Mouse (Mus musculus) common myeloid progenitor, adult 5-6 weeks (primary cell): ENCODE results near the gene Fcho1. TPM values are rescaled to one million over a fixed set of nuclear protein-coding genes. Genes with fewer than 3 reads are reported as not detected.

Source experiments
- ATAC-seq: replicated peaks from 2 replicates; pipeline ENCODE4 v1.8.0; 2016; ENCODE audit warnings: low read depth, mild to moderate bottlenecking, moderate TSS enrichment, inconsistent platforms; ENCODE audit not compliant: poor library complexity, severe bottlenecking
- total RNA-seq: library from RNA; stranded (forward); fragments of 200-1000, 187-1606 nt; gene quantifications from 2 replicates; pipeline ENCODE4 v1.2.3, GENCODE M21; 2017

Gene Fcho1
- total RNA-seq, 1 experiment from 2014 or later, result 91.5 TPM

DNA sequence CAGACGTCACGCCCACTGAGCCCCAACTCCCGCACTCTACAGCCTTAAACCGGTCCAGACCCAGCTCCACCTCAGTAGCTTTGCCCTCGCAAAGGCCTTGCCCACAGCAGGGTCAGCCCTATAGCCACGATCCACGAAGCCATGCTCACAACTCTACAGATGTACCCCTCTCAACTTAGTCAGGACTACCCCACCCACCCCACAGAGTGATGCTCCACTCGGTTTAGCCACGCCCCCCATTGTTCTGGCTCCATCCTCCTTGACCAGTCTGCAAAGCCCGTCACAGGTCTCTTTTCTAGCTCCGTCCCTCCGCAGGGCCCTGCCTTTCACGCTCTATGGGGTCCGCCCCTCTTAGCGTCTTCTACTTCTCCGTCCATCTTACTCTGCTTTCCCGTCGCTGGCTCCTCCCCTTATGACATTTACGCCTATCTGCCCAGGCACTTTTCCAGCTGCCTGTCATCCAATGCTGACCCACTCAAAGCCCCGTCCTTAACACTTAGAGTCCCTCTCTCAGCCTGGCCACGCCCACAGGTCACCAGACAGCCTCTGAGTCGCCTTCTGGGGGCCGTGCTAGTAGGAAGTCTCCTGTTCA, 39.3 kb downstream of the Fcho1 start:
- ATAC-seq, result no peak

DNA sequence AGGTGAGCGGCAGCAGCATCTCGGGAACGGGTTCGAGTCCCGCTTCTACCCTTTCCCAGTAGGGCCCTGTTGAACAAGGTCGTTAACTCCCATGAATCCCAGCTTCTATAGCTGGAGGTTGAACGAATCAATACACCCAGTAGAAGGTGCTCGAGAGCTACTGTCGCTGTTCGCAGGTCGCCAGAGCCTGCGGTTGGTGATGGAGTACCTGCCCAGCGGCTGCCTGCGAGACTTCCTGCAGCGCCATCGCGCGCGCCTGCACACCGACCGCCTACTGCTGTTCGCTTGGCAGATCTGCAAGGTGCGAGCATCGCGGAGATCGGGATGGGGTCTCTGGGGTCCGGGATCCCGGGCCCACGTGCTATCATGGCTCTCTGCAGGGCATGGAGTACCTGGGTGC, 39.9 kb downstream of the Fcho1 start:
- ATAC-seq, result no peak

DNA sequence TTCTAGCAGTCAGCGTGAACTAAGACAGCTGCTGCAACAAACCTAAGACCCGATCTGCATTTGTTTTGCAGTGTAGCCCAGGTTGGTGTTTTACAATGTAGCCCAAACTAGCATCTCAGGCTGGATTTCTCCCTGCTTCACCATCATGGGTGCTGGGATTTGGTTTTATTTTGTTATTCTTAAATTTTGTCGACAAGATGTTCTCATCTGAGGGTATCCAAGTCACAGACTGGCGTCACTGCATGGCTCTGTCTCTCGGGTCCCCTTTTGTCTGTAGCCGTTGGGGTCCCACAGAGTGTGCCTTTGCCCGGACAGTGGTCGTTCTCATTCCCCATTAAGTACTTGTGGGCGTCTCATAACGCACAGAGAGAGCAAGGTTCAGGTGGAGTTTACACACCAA, 40.8 kb downstream of the Fcho1 start:
- ATAC-seq, result no peak

DNA sequence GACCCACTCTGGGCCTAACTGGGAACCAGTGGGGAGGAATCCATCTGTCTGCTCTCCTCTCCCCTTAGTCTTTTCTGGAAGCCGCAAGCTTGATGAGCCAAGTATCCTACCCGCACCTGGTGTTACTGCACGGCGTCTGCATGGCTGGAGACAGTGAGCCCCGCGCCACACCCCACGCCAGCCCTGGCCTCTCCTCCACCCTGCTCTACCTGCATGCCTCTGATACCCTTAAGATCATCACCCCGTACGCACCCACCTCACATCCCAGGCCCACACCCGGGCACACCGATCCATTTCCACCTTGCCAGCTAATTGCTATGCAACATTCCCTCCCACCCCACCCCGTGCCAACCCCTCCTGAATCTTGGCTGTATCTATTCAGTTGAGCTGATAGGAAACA, 42.7 kb downstream of the Fcho1 start:
- ATAC-seq, result no peak

DNA sequence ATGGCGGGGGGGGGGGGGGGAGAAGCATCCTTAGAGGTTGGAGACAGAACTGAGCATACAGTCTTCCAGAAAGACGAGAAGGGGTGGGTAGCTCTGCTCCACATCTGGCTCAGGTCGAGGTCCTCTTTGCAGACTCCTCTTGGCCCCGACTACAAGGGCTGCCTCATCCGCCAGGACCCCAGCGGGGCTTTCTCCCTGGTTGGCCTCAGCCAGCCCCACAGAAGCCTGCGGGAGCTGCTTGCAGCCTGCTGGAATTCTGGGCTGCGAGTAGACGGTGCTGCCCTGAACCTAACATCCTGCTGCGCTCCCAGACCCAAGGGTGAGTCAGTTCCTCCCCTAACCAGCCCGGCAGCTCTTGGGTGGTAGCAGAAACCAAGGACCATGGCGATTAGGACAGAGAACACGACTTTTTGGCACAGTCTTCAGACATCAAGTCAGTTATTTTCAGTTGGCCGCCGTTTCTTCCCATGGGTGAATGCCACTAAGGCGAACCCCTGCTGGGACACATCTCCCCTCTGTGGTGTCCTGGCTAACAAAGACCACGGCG, 44.1 kb downstream of the Fcho1 start:
- ATAC-seq, result no peak

DNA sequence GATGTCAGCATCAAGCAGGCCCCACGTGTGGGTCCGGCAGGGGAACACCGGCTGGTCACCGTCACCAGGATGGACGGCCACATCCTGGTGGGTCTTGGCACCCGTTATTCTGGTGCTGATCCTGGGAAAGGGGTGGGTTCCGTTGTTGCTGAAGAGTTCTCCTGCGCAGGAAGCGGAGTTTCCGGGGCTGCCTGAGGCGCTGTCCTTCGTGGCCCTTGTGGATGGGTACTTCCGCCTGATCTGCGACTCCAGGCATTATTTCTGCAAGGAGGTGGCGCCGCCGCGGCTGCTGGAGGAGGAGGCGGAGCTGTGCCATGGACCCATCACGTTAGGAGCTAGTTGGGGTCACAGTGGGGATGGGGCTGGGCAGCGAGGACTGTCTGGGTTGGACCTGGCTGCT, 45.0 kb downstream of the Fcho1 start:
- ATAC-seq, result no peak

DNA sequence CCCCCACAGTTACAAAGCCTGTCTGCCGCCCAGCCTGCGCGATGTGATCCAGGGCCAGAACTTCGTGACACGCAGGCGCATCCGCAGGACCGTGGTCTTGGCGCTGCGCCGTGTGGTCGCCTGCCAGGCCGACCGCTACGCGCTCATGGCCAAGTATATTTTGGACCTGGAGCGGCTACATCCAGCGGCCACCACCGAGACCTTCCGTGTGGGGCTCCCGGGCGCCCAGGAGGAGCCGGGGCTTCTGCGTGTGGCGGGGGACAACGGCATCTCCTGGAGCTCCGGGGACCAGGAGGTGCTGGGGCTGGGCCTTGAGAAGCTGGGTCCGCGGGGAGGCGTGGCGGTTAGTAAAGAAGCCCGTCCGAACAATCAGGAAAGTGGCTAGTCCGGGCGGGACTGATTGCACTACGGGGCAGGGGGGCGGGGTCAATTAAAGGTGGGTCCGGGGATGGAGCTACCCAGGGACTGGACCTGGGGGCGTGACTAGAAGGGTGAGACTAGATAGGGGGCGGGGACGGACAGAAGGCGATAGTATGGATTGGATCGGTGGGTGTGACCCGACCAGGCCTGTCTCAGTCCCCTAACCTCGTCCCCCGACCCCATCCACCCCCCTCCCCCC, 45.9 kb downstream of the Fcho1 start:
- ATAC-seq, result no peak

DNA sequence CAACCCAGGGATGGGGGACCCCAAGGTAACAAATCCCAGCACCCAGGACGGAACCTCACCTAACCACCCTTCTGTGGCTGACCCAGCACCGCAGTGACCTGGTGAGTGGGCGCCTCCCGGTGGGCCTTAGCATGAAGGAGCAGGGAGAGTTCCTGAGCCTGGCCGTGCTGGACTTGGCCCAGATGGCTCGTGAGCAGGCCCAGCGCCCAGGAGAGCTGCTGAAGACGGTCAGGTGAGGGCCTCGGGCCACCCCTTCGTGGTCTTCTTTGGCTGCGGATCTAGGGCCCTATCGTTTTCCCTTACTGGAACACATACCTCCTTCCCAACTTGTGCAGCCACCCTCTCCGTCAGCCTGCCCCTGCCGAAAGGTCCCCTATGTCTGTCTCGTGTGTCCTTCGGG, 46.4 kb downstream of the Fcho1 start:
- ATAC-seq, result no peak

DNA sequence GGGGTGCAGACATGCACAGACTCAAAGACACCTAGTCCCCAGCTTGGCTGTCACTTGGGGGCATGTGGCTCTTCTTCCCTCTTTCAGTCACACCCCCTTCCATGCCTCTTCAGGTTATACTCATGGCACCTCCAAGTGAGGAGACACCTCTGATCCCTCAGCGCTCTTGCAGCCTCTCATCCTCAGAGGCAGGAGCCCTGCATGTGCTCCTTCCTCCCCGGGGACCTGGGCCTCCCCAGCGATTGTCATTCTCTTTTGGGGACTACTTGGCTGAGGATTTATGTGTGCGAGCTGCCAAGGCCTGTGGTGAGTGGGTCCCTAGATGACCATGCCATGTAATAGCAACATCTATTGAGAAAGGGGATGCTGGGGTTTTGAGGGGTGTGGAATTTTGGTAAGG, 47.3 kb downstream of the Fcho1 start:
- ATAC-seq, result no peak

DNA sequence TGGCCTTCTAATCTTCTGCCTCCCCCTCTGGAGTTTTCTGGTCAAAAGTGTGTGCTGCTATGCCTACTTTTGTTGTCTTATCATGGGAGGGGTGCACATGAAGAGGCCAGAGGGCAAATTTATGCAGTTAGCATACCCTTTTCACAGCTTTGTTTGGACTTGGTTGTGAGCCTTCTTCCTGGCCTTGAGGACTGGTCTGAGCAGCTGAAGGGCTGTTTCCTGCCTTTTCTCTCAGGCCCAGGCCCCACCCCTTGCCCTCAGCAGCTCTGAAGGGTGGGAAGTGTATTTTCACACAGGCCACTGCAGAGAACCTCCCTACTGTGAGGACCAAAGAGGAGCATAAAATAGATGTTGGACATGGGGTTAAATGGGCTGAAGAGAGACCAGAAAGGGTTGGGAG, 48.0 kb downstream of the Fcho1 start:
- no peak for ATAC-seq

DNA sequence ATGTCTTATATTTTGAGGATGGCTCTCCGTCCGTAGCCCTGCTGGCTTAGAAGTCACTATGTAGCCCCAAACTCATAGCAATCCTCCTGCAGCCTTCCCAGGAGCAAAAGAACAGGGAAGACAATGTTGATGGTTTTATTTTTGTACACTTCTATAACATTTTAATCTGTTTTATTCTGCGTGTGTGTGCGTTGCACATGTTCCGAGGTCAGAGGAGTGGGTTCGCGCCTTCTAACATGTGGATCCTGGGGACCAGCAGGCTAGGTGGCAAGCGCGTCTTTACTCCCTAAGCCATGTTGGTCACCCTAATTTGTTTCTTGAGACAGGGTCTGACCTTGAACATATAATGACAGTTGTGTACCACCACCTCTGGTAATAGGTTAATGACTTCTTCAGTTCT, 48.7 kb downstream of the Fcho1 start:
- ATAC-seq, result no peak

DNA sequence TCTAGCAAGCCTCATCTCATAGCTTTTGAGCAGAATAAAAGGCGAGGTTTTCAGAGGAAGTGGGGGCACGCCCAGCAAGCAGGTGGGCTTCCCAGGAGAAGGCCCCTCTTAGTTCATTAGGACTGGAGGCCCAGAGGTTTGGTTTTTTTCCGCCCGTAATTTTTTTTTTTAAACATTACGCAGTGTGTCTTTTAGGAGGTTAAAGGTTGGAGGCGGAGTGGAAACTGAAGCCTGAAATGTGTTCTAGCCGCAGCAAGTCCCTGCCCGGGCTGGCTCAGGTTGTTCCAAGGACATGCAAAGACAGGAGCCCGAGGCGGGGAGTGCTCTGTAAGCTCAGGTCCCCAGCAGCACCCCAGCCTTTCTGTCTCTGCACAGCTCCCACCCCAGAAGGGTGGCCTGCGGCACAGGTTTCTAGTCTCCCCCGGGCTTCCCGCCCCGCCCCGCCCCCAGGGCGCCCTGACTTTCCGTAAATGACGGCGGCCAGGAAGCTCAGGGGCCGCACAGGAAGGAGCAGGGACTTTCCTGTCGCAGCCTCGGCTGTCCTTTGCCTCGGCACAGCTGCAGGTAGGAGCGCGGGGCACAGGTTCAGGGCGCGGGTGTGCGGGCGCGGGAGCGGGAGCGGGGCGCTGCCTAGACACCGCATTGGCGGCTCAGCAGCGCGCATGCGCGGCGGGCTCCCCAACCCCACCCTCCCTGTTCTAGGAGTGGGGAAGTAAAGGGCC, 49.3 kb downstream of the Fcho1 start, which contains the start of gene Jak3:
Gene Jak3, plus strand, starts transcription at position 277 of the 722 bp plus-strand sequence.
- peak; percentile 43 for ATAC-seq

DNA sequence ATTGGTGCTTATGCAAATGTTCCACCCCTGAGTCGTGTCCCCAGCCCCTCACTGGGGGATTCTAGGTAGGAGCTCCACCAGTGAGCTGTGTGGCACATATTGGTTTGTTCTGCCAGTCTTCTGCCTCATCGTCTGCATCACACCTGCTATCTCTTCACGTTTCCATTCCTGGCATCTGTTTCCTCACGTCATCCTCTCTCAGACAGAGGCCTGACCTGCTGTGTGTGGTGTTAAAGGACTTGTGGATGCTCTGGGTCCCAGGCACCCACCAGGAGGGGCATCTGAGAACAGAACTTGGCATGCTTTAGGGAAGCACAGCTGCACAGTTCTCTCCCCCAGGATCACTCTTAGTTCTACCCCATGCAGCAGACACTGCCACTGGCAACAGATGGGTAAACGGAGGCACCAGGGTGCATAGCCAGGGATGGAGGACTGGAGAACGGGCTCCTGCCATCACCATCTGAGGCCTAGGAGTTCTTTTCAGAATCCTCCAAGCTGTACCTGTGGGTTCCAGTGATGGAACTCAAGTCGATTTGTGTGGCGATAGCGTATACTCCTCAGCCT, 50.0 kb downstream of the Fcho1 start:
- ATAC-seq, result no peak

DNA sequence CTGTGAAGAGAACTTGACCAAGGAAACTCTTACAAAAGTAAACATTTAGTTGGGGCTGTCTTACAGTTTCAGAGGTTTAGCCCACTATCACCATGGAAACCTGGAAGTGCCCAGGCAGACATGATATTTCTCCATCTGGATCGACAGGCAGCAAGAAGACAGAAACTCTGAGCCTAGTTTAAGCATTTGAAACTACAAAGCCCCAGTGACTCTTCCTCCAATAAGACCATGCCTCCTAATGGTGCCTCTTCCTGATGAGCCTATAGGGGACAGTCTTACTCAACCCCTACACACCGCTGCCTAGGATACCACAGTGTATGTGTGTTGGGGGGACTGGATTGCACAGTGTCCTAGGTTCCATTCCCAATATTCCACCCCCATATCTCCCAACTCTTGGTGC, 51.4 kb downstream of the Fcho1 start:
- no peak for ATAC-seq

DNA sequence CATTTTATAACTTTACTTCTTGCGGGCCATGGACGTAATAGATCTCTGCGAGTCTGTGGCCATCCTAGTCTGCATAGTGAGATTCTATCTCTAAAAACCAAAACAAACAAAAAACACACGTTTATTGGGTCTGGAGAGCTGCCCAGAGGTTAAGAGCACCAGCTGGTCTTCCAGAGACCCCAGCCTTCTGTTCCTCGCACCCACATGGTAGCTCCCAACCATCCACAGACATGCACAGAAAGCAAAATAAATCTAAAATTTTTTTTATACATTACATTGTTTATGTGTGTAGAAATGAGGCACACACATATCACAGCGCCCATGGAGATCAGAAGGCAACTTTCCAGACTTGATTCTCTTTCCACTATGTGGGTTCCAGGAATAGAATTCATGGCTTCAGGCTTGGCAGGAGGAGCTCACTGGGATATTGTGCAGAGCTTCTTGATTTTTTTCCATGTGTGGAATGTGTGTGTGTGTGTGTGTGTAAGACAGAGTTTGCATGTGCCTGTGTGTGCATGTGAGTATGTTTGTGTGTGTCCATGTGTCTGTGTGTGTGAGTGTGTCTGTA, 53.3 kb downstream of the Fcho1 start:
- ATAC-seq, result no peak

DNA sequence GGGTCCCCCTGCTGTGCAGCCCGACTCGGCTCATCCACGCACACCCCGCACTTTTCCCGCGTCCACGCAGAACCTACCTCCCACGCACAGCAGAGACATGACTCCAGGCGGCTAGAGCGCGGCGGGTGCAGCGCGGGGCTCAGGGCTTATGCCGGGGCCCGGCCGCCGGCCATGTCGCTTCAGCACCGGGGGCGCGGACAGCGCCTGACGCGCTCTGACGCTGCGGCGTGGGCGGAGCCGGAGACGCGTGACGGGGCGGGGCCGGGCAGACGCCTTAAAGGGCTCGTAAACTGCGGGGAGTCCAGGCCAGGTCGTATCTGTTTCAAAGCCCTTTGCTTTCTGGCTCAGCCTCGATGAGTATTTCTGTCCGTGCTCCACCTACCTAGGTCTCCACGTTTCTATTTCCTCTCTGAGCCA, 54.0 kb downstream of the Fcho1 start, which contains the start of gene Unc13a:
Gene Unc13a, minus strand, starts transcription at position 209 of the 417 bp plus-strand sequence.
- peak; percentile 53 for ATAC-seq

DNA sequence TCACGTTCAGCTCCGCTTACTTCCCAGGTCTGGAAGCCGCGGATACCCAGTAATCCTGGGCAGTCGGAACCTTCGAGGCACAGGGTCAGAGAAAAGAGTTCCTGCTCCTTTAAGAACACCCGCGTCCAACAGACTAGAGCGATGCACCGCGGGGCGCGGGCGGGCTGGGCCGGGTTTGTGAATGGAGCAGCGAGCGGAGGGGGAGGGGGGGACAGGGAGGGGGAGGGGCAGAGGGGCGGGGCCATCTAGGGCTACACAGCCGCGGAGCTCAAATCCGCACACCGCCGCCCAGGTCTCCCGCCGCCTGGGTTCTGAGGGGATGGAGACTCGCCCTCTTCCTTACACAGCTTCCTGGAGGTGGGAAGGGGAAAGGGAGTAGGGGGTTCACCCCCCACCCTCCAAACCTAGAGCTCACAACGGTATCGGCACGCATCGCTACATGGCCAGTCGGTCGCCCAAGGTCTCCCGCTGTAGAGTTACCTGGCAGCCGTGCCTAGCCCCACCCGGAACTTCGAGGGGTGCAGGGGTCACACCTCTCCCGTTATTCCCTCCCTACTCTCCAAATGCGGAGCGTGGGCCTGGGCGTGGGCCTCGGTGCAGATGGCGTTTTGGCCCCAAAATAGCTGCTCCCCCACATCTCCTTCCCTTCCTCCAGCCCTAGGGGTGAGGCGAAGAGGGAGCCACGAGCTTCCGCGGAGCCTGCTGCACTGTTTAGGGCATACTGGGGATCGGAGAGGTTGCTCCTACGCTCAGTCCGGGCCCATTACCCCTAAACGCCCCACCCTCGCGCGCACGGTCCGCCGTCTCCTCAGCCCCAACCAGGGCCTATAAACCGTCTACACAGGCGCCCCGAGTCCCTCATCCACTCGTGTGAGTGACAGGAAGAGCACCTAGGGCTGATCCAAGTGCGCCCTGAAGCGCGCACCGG, 54.6 kb downstream of the Fcho1 start:
- peak; percentile 1; the same call in 1 of the 2 replicates for ATAC-seq

DNA sequence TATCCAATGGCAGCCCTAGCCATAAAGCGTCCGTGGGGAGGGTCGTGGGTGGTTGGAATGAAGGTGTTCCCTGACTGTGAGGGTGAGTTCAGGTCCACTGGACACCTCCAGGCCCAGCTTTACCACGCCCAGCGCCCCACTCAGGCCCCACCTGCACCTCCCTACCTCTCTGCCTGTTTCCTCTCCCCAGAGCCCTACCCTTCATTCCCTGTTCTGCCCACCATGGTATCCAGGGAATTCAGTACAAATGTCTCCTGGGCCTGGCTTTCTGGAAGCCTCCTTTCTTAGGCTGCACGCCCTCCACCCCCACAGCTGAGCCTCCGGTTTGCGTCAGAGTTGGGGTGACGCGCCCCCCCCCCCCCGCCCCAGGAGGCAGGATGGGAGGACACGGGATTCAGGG, 55.3 kb downstream of the Fcho1 start:
- ATAC-seq, result no peak

DNA sequence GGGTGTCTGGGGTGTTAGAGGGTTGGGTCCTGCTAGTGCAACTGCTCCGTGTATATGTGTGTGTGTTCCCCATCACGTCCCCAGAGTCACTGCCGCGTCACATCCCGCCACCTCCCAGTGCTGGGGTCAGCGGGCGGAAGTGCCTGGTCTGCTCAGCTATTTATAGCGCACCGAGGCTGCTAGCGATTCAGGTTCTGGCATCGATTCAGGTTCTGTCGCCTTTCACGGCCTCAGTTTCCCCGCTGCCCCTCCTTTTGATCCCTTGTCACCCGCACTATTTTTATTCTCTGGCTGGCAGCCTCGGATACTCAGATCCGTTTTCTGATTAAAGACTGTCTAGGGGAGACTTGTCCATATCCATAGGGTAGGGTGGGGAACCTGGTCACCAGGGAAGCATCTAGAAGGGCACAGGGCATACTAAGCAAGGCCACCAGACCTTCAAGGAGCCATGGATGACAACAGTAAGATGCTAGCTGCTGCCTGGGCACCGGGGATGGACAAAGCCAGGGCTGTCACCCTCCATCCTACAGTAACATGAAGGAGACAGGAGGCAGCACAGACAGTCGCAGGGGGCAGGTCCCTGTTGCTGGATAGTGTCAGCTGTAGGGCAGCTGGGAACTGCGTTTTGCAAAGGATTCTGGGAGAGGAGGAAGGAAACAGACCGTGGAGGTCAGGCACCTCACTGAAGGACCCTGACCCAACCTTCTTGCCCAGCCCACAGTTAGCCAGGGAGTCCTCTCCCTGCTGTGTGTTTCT, 57.1 kb downstream of the Fcho1 start:
- ATAC-seq, result peak; percentile 46
